Mouse (Mus musculus) hematopoietic stem cell, adult 5-6 weeks (primary cell): ENCODE measurements around the gene Hbs1l. TPM values are rescaled to one million over a fixed set of nuclear protein-coding genes. Genes with fewer than 3 reads are reported as not detected.

ENCODE experiments used
- ATAC-seq, 2 experiments: fragments of 125-278 bp in 1 of 2; replicated peaks in 1 of 2; 2 replicates each; pipeline ENCODE4 v1.8.0; 2016 to 2017; ENCODE audit warnings: inconsistent platforms in 2 of 2, mild to moderate bottlenecking in 2 of 2, moderate number of reproducible peaks in 2 of 2, low read depth in 1 of 2, moderate TSS enrichment in 1 of 2; ENCODE audit not compliant: low FRiP score in 2 of 2, poor library complexity in 2 of 2, severe bottlenecking in 2 of 2, insufficient read depth in 1 of 2, low TSS enrichment in 1 of 2
- total RNA-seq: library from RNA; stranded (forward); fragments of 172-1452, 232-1000 nt; gene quantifications from 2 replicates; pipeline ENCODE4 v1.2.3, GENCODE M21; 2017

Gene Hbs1l
- 69.3 and 72.4 TPM in 2 replicates for total RNA-seq

DNA sequence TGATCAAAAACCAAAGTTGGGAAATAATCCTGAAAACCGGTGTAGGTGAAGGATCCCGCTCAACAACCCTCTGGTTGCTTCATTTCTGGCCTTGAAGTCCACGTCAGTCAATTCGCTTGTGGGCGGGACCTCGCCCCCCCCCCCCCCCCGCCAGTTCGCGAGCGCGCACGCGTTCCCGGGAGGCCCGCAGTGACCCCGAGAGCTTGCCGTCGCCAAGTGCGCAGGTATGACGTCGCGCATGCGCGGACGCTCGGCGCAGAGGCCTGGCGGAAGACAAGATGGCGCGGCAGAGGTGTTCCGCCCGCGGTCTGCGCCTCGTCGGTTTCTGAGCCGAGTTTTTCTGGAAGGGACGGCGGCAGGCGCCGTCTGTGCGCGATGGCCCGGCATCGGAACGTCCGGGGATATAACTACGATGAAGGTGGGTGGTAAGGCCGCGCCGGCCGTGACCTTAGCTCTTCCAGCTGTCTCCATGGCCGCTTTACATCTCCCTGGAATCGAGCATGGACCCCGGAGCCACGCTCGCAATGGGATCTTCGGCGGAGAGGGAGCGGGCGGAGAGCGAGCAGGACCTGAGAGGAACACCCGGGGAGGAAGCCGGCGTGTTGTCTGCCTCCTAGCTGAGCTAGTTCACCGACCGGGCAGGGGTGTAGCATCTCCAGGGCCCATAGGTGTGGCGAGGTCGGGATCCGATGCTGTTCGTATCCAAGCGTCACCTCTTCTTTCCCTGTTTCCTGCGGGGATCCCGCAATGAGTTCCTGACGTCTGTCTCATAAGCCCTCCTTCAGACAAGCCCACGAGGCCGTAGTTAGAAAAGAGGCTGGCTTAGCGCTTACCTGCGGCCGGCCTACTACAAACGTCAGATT lies at the start of gene Hbs1l:
Gene Hbs1l, plus strand, starts transcription at position 221 of the 863 bp plus-strand sequence.
- ATAC-seq: peak; percentile 86 to 95

DNA sequence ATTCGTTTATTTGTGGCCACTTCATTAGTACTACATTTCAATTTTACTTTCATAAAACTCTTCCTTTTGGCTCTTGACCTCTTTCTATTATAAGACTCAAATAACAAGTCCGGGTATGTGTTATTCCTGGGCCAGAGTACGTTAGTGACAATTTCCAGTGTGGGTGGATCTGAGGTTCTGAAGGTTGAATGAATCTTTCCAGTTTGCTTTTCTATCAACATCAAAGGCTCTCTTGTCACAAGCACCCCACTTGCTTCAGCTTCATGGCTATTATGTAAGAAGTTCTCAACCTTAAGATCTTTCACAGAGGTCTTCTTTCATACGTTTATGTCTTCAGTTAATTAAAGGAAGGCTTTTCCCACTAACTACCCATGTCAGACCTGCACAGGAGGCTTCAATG lies 47.2 kb upstream of the Hbs1l start:
- ATAC-seq: no peak

DNA sequence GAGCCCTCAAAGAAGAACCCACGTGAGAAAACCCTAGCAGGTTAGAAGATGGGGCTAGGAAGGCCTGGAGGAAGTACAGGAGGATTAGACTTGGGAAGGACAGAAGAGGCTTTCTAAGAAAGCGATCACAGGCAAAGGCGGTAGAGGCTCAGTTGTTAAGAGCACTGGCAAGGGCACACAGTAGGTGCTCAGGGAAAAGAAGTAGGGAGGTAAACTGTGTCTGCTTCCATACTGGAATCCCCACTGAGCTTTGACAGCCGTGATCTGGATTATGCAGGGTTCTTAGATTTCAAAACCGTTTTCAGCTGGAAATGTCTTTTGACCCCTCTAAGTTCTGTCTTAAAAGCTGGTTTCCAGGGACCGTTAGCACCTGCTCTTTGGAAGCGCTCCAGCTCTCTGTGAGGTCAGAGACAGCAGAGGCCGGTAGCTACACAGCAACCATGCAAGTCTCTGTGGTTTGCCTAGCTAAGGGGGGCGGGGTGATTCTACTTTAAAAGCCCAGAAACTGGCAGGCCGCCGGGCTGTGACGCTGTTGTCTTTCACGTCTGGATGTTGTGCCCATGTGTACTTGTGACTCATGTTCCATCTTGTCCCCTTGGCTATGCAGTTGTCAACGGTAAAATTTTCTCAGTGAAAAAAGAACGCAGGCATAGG lies 43.8 kb upstream of the Hbs1l start:
- peak; percentile 94 to 95 for ATAC-seq

DNA sequence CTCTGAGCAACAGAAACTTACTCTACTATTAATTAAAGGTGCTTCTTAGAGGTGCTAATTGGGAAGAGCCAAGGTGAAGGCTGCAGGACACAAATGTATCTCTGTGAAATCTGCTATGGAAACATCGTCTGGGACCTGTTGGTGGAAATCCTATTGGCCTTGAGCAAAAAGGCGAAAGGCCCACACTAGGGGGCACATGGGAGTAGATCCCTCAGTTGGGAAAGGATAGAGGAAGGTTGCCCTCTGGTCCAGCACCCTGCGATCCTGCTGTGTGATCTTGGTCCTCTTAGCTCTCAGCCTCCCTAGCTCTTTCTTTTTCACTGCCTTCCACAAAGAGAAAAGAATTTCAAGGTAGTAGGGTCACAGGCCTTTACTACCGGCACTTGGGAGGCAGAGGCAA lies 43.0 kb upstream of the Hbs1l start:
- ATAC-seq: no peak

DNA sequence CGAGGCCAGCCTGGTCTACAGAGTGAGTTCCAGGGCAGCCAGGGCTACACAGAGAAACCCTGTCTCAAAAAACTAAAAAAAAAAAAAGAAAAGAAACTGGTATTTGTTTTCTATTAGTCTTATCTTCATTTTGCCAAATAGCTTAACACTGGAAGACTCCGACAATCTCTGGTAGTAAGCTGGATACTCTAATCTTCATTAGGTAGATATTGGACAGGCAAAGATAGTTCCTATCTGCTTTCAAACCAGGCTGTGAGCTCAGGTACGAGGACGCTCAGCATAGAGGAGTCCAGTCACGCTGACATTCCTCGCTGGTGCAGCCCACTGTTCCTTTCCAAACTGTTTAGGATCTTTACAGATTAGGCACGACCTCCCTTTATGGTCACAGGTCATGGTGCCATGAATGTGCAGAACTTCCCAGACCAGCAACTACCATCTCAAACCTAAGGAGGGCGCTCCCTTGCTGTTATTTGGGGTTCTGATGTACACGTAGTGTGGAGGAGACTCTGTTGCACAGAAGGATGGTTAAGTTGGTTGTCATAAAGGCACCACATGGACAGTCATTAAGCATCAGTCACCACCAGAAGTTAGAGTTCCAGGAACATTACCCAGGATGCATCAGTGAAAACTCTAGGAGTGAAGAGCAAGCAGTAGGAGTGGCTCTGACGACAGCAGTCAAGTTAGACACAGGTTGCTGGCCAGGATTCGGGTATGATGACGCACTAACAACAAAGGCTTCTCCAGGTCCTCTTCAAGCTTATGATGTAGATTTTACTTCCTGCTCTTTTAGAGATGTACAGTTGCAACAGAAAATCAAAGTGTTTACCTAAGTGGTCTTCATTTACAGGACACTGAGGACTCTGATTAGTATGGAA lies 41.3 kb upstream of the Hbs1l start:
- ATAC-seq: no peak

DNA sequence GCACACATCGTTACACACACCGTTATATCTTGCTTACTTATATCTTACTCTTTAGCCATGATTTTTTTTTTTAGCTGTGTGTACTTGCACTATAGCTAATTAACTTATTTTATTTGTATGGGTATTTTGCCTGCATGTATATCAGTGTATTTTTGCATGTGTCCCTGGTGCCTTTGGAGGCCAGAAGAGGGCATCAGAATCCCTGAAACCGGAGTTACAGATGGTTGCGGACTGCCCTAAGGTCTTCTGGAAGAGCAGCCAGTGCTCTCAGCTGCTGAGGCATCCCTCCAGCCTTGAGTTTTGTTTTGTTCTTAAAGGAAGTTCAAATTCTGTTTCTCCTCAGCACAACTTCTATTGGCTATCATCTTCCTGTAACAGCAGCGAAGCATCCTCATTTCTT lies 38.5 kb upstream of the Hbs1l start:
- ATAC-seq: no peak

DNA sequence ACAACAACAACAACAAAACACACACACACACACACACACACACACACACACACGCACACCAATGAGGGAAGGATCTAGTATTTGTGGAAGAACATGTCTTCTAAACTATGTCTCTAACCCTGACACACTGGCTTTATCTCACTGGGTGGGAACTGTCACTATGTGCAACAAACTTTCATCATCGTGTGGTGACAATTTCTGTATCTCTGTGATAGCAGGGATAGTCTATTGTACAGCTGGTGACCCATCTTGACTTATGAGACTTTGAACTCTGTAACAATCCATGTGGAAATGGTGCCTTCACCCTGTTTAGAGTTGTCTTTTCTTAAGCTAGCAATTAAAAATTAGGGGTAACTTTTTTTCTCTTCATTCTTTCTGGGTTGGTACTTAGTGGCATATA lies 36.1 kb upstream of the Hbs1l start:
- ATAC-seq: no peak

DNA sequence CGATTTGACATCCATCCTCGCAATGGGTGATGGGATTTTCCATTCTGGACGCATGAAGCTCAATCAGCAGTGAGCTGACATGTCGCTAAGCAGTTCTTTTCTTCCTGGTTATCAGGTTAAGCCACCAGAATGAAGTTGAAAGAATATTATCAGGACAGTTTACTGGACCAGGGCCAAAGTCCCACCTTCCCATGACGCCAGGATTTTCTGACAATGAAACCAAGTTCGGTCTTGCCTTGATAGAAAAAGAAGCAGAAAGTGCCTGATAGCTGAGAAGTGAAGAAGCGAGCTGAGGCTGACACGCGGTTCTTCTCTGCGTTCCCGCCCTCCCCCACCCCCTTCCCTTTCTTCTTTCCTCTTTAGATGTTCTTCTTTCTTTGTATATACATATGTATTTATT lies 30.6 kb upstream of the Hbs1l start:
- no peak for ATAC-seq

DNA sequence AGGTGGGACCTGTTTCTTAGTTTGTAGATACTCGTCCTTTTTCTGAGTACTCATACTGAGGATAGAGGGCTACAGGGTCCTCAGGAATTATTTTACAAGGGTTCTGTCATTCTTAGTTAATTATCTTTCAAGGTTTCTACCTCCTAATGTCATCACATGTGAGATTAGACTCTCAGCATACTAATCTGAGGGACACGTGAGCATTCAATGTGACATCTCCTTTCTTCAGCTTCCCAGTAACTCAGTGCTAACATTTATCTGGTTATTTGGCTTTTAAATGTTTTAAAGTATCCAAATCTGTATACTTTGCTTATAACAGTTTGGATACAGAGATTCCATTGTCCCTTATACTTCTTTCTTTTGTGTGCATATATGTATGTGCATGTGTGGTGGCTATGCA lies 28.3 kb upstream of the Hbs1l start:
- no peak for ATAC-seq

DNA sequence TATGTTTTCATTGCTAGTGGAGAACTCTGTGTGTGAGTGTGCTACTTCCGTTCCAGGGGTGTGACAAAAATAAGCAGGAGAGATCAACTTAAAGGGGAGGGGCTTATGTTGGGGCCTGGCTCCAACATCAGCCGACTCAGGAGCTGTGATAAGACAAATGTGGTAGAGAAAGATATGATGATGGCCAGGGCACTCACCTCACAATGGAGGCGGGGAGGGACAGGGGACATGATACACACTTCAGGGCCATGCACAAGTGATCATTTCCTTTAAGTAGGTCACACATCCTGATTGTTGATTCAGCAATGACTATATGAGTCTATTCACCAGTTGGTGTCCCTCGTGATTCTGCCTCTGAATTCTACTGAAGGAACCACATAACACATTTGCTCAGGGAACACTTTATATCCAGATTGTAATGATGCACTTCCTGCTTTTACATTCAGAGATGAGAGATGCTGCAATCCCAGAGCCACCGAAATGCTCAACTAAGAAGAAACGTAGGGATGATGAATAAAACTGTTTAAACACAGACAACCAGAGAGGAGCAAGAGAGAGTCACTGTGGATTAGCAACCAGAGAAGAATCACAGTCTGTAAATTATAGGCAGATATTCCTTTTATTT lies 26.9 kb upstream of the Hbs1l start:
- ATAC-seq: peak; percentile 32 to 66; a peak in 2 of 4 replicates

DNA sequence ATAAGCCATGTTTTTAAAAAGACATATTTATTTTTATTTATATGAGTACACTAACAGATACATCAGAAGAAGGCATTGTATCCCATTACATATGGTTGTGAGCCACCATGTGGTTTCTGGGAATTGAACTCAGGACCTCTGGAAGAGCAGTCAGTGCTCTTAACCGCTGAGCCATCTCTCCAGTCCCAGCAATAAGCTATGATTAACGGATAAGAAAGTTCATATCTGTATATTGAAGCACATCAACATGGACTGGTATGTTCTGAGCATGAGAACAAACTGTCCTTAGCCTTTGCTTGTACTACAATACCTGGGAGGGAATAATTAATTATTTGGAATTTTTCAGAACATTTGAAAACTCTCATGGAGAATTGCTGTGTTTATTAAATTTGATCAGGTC lies 25.9 kb upstream of the Hbs1l start:
- no peak for ATAC-seq

DNA sequence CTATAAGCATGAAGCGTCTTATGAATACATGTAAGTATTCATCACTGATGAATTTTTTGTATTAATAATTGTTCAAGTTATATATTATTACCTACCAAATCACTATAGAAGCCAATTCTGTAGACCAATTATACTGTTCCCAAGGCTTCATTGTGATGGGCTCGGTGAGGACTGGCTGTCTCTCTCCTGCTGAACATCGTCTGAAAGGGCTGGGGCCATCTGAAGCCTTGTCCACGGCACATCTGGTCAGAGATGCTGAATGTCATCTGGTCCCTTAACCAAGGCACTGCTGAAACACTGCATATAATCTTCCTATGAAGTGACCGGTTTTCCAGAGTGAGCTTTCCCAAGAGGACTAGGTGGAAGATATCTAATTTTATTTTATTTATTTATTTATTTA lies 24.9 kb upstream of the Hbs1l start:
- no peak for ATAC-seq

DNA sequence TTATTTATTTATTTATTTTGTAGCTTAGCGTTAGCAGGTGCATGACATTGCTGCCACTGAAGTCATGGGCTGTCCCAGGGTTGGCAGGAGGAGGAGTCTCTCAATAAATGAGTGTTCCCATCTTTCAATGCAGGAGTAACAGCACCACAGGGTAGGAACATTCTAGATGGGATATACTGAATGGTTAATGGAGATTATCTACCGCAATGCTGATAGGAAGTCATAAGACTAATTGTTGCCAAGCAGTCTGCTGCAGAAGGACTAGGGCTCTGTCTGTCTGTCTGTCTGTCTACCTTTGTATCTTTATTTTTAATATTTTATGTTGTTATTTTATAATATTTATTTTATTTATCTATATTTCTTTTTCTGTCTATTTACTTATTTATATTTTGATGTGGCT lies 24.5 kb upstream of the Hbs1l start:
- ATAC-seq: no peak

DNA sequence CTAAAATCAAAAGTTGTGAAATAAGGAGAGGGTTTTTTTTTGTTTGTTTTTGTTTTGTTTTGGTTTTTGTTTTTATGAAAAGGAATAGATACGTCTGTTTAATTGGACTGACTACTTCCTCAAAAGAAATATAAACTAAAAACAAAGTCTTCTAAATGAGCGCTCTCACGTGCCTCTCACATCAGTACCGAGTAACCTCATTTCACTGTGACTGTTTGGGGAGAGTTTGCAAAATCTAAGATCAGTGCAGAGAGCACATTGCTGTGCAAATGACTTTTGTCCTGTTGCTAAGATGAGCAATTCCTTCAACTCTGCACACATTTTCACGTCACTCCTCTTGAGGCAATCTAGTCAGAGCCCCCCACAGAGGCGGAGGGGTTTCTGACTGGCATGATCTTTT lies 24.0 kb upstream of the Hbs1l start:
- no peak for ATAC-seq

DNA sequence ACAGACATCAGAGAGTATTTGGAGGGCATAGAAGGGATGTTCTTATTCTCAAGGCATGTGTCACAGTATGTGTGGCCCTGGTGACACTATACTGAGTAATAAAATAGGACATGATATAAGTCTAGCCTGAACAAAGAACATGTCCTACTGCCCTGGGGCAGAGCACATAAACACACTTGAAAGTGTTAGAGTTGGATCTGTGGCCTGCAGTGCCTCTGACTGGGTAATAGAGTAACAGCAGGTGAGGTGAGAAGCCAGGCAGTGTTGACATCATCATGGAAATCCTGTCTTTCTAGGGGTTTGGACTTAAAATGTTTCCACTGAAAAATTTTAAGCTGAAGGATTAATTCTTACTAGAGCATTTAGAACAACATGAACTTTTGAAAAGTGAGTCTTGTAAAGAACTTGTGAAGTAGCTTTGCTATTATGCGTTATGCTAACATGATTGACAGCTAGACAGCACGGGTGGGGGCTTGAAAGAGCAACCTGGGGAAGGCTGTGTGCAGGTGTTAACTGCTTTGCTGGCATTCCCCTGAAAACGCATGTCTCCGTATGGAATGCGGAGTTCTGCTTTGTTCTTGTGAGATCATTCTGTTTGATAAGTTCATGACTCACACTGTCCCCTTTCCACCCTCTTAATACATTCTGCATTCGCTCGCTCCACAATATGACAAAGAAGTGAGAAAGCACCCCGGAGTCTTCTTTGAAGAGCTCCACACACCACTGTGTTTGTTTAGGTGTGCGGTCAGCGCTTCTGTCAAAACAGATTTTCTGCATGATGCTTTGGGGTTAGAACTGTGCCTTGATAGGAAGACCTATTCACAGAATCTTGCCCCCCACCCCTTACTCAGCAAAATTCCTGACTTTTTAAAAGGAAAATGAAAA lies 8.3 kb upstream of the Hbs1l start:
- no peak for ATAC-seq

DNA sequence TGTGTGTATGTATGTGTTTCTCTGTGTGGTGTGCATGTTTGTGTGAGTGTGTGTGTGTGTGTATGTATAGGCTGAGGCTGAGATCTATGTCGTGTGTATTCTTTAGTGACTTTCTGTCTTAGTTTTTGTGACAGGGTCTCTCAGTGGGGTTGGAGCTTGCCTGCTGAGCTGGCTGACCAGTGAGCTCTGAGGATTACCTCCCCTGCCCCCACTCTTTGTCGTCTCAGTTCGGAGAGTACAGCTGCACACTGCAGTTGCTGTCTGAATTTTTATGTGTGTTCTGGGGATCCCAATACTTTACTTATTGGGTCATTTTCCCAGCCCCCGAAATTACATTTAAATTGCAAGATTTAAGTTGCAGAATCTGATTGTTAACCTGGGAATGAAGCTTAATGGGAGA lies 4.6 kb upstream of the Hbs1l start:
- ATAC-seq: no peak

DNA sequence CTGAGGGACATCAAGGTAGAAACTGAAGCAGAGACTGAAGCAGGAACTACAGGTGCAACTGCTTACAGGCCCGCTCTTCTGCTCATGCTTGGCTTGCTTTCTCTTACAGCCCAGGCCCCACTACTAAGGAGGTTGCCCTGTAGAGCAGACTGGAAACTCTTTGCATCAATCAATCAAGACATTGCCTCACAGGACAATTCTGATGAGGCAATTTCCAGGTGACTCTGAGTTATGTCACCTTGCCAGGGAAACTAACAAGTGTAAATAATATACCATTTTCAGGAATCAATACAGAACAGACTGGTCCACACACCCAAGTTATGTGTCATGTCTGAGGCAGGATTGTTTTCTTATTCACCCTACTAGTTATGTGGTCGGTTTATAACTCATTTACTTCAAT lies 1.6 kb upstream of the Hbs1l start:
- ATAC-seq: no peak
